Mouse (Mus musculus): ENCODE data around the gene Coro1b.
A peak's percentile ranks its signal among the peaks of the same experiment; 100 is the strongest.

The Coro1b gene

GRCm38 (mm10) chr19:4148491-4148806, at the start of gene Coro1b:
TSS of gene Coro1b (plus strand) at chr19:4148619.
- DNase-seq (ENCODE audit: low spot score in 2 of 2), result peak; percentile 90 to 94

GRCm38 (mm10) chr19:4099056-4099455, 49.4 kb upstream of the Coro1b start:
- peak; percentile 87 to 97 for DNase-seq (ENCODE audit: low spot score in 2 of 2)

- peak; percentile 62 to 76 for DNase-seq (ENCODE audit: low spot score in 2 of 2)
Observed at GRCm38 (mm10) chr19:4099837-4100717, 48.3 kb upstream of the Coro1b start, which contains the start of gene Pitpnm1. TSS of gene Pitpnm1 (plus strand) at chr19:4099998.

GRCm38 (mm10) chr19:4100718-4101261, 47.6 kb upstream of the Coro1b start:
- DNase-seq (ENCODE audit: low spot score in 2 of 2), result peak; percentile 51 to 52

- DNase-seq (ENCODE audit: low spot score in 2 of 2), result no peak
Observed at GRCm38 (mm10) chr19:4101466-4101865, 47.0 kb upstream of the Coro1b start.

GRCm38 (mm10) chr19:4102049-4102448, 46.4 kb upstream of the Coro1b start:
- no peak for DNase-seq (ENCODE audit: low spot score in 2 of 2)

GRCm38 (mm10) chr19:4102626-4103025, 45.8 kb upstream of the Coro1b start:
- no peak for DNase-seq (ENCODE audit: low spot score in 2 of 2)

- no peak for DNase-seq (ENCODE audit: low spot score in 2 of 2)
Observed at GRCm38 (mm10) chr19:4103294-4103693, 45.1 kb upstream of the Coro1b start.

GRCm38 (mm10) chr19:4103792-4104191, 44.6 kb upstream of the Coro1b start:
- DNase-seq (ENCODE audit: low spot score in 2 of 2), result peak; percentile 42 to 48

GRCm38 (mm10) chr19:4104675-4105194, 43.7 kb upstream of the Coro1b start:
- DNase-seq (ENCODE audit: low spot score in 2 of 2), result no peak

GRCm38 (mm10) chr19:4106654-4107053, 41.8 kb upstream of the Coro1b start:
- no peak for DNase-seq (ENCODE audit: low spot score in 2 of 2)

GRCm38 (mm10) chr19:4108535-4108934, 39.9 kb upstream of the Coro1b start:
- DNase-seq (ENCODE audit: low spot score in 2 of 2), result no peak

GRCm38 (mm10) chr19:4112063-4112960, 36.1 kb upstream of the Coro1b start:
- DNase-seq (ENCODE audit: low spot score in 2 of 2), result no peak

GRCm38 (mm10) chr19:4113186-4113805, 35.1 kb upstream of the Coro1b start:
- no peak for DNase-seq (ENCODE audit: low spot score in 2 of 2)

- no peak for DNase-seq (ENCODE audit: low spot score in 2 of 2)
Observed at GRCm38 (mm10) chr19:4113806-4114230, 34.6 kb upstream of the Coro1b start.

- DNase-seq (ENCODE audit: low spot score in 2 of 2), result no peak
Observed at GRCm38 (mm10) chr19:4114551-4114950, 33.9 kb upstream of the Coro1b start.

GRCm38 (mm10) chr19:4115144-4115543, 33.3 kb upstream of the Coro1b start:
- no peak for DNase-seq (ENCODE audit: low spot score in 2 of 2)

- DNase-seq (ENCODE audit: low spot score in 2 of 2), result no peak
Observed at GRCm38 (mm10) chr19:4115816-4116215, 32.6 kb upstream of the Coro1b start.

- DNase-seq (ENCODE audit: low spot score in 2 of 2), result no peak
Observed at GRCm38 (mm10) chr19:4117006-4117405, 31.4 kb upstream of the Coro1b start.

- no peak for DNase-seq (ENCODE audit: low spot score in 2 of 2)
Observed at GRCm38 (mm10) chr19:4118350-4118749, 30.1 kb upstream of the Coro1b start.

- DNase-seq (ENCODE audit: low spot score in 2 of 2), result peak in 1 of 2 experiments; percentile 46
Observed at GRCm38 (mm10) chr19:4119716-4120487, 28.5 kb upstream of the Coro1b start.

All from thymus, postnatal 10 days (tissue).